Mouse (Mus musculus) A20 (cell line): ENCODE data around the gene Nav1.

Experiments
- DNase-seq: peaks from one replicate; pipeline ENCODE4 v3.0.0-alpha.2; 2011; ENCODE audit warnings: low read depth, low spot score

The Nav1 gene

DNA sequence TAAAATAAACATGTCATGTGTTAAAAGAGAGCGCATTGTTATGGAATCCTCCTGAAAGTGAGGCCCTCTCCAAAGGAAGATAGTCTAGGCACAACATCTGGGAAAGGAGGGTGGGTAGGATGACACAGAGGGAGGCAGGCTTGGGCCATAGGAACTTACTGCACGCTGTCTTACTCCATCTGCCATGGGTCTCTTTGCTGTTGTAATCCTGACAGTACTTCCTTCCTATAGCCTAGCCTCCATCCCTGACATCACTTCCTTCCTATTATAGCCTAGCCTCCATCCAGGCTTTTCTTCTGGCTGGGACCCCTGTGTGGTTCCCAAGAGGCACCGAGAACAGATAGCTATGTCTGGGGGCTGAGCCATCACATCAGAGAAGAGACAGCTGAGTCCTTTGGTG, 10.2 kb upstream of the Nav1 start:
- DNase-seq, result no peak

GRCm38 (mm10) chr1:135615715-135616641, 8.9 kb upstream of the Nav1 start:
- peak; percentile 26 for DNase-seq

- no peak for DNase-seq
Measured at GRCm38 (mm10) chr1:135609621-135610020, 2.5 kb upstream of the Nav1 start.

DNA sequence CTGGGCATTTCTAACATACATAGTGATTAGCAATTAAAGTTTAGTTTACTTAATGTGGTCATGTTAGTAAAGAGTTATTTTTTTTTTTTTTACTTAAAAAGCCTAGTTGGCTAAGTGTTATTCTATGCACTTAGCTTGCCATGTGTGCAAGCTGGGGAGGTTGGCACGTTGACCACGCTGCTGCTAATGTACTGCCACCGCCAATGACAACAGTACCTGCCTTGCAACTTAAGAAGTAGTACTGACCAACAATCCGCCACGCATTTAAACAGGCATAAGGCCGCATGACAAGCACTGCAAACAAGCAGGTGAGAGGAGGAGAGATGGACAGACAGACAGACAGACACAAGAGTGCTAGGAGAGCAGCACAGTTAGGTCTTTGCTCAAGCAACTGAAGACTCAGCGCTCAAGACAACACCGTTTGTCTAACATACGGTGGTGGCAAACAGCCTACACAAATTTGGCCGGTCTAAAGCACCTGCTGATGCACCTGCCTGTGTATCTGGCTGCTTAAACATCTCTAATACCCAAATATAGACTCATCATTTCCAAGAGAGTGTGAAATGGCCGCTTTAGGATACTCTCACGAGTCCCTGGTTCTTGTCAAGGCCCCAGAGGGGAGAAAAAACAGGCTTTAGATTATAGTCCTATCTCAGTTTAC, 610 bp downstream of the Nav1 start:
- DNase-seq, result no peak

GRCm38 (mm10) chr1:135605530-135605929, 1.6 kb downstream of the Nav1 start:
- no peak for DNase-seq

- DNase-seq, result no peak
Measured at GRCm38 (mm10) chr1:135604361-135605052, 2.6 kb downstream of the Nav1 start.

DNA sequence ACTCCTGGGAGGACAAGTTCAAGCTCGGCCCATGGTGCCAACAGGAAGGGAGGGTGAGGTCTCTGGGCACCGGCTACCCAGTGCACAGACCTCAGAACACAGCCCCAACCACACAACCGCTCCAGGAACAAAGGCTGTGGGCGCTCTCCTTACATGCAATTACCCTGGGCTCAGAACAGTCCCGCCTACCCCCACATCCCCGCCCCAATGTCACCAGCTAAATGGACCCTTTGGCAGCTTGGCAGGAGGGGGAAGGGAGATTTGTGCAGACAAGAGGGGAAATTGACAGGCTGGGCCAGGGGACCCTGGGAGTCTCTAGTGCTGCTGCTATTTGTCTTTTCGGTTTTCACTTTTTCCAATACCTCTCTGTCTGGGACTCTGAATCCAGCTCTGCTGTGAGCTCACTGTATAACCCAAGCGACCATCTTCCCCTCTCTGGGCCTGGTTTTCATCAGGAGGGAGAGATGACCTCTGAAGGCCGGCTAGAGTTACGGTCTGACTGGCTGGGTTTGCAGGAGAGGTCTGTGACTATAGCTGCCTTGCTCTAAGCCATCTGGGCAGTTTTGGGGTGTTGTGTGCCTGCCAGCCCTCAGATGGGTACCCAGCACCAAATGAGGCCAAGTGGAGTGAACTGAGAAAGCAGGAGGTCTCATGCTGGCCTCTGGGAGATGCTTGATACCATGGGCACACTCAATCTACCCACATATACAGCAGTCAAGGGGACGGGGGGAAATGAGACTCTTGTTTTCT, 3.8 kb downstream of the Nav1 start:
- no peak for DNase-seq

DNA sequence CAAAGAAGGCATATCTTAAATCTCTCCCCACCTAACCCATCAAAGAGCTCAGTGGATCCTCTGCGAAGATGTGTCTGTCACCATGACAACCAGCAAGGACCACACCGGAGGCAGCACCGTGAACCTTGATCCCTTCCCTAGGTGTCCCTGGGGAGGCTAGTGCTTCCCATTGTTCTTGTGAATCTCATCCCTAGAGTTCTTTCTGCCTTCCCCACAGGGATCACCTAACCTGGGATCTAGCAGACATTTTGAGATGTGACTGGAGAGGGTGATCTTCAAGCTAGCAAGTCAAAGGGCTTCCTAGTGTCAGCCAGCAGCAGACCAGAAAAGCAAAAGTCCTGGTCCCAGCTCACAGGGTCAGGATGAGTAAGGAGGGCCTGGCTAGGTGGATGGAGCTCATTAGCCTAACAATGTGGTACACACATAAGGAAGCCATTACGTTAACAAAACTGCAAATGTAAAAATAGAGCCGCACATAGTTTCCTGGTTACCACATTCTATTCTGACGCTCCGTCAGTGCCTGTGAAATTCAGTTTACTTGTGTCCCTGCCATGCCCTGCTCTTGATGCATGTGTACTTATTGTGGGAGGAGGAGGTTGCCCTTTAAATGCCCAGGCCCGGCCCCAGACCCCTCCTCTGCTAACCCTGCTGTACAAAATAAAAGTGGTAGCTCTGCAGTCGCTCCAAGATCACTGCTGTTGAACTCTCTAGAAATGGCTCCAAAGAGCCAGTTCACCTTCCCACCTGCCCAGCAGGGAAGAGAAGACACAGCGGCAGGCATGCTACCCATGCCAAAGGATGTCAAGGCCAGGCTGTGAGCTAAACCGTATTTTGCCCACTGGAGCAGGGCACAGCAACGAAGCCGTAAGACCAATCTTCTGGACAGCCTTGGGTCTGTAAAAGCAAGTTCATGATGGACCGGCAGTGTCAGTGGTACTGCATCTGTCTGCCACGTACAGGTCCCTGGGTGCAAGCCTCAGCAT, 6.8 kb downstream of the Nav1 start:
- DNase-seq, result no peak

DNA sequence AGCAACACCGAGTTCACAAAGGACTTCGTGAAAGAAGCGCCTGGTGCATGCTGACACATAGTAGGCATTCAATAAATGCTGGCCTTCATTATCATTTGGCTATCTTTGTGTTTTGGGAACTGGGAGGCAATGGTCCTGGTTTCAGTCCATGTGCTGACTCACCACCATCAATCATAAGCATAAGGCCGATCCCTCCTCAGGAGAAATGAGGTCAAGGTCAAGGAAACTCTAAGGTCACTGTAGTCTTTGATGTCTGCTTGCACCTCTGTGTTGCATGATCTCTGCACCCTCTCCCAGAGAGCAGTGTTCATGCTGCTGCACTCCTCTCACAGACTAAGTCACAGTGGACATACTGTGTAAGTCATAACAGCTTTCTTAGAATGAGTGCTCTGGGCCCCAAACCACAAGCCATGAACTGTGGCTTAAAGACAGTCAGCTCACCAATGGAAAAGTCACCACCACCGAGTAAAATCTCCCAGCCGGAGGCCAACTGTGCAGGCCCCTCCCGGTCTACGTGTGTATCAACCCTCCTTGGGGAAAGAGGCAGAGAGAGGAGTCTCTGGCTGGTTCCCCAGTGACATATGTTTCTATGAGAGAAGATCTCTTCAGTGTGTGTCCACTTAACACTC, 8.7 kb downstream of the Nav1 start:
- no peak for DNase-seq

- DNase-seq, result peak; percentile 8
Measured at GRCm38 (mm10) chr1:135594279-135594903, 12.7 kb downstream of the Nav1 start.

DNA sequence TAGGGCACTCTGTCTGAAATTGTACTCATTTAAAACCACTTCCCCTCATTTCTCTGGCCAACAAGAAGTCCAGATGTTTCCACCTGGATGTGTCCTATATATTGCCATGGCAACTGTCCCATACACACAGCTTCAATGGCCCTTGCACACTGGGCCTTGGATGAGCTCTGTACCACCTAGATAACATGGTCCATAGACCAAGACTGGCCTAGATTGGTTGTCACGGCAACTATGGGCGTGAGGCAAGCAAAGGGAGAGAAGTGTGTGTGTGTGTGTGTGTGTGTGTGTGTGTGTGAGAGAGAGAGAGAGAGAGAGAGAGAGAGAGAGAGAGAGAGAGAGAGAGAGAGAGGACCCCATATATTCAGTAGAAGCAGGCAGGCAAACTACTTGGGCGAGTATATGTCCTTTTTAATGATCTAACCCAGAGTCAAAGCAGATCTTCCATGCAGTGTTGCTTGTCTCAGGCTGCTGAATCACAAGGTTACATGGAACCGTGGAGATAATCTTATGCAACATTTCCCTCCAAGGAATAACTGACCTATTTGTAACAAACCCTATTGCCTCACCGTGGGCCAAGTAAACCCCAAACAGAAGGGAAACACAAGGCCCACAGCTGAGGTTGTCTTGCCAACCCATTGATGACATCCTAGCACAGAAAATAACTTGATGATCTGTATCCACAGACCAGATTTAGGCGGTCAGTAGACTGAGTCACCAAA, 13.4 kb downstream of the Nav1 start:
- no peak for DNase-seq

- no peak for DNase-seq
Measured at GRCm38 (mm10) chr1:135590776-135591175, 16.3 kb downstream of the Nav1 start.

- no peak for DNase-seq
Measured at GRCm38 (mm10) chr1:135588973-135589372, 18.1 kb downstream of the Nav1 start.

DNA sequence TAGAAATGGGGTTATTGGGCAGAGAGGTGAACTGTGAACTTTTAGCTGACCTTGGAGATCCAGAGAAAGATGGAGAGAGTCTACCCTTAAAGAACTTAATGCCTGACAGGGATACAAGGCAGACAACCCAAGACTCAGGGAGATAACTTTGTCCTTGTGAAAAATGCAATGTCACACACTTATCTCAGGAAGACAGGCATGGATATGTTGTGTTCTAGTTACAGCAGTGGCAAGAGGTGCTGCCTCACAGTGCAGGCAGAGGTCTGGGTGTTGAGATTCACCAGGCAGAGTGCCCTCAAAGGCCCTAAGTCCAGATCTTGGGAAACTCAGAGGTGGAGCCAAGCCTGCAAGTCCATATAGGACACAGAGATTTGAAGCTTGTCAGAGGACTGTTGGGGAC, 20.2 kb downstream of the Nav1 start:
- DNase-seq, result no peak

GRCm38 (mm10) chr1:135585573-135585972, 21.5 kb downstream of the Nav1 start:
- no peak for DNase-seq

- no peak for DNase-seq
Measured at GRCm38 (mm10) chr1:135584587-135585541, 22.2 kb downstream of the Nav1 start.

GRCm38 (mm10) chr1:135583678-135584515, 23.2 kb downstream of the Nav1 start:
- DNase-seq, result no peak
